Mouse (Mus musculus): ENCODE measurements around the gene Ggta1.

The Ggta1 gene

GRCm38 (mm10) chr2:35462791-35463281, at the start of gene Ggta1:
Gene Ggta1 (minus strand): TSS chr2:35463231.
- no peak for DNase-seq

GRCm38 (mm10) chr2:35512226-35512625, 49.2 kb upstream of the Ggta1 start:
- no peak for DNase-seq

GRCm38 (mm10) chr2:35510920-35511319, 47.9 kb upstream of the Ggta1 start:
- no peak for DNase-seq

GRCm38 (mm10) chr2:35509888-35510287, 46.9 kb upstream of the Ggta1 start:
- no peak for DNase-seq

GRCm38 (mm10) chr2:35509343-35509667, 46.3 kb upstream of the Ggta1 start:
- no peak for DNase-seq

- DNase-seq = no peak
Observed at GRCm38 (mm10) chr2:35508597-35509342, 45.7 kb upstream of the Ggta1 start.

- DNase-seq = no peak
Observed at GRCm38 (mm10) chr2:35507191-35507511, 44.1 kb upstream of the Ggta1 start.

GRCm38 (mm10) chr2:35506311-35507190, 43.5 kb upstream of the Ggta1 start:
- no peak for DNase-seq

GRCm38 (mm10) chr2:35505519-35506286, 42.7 kb upstream of the Ggta1 start:
- DNase-seq = no peak

- no peak for DNase-seq
Observed at GRCm38 (mm10) chr2:35504417-35504776, 41.4 kb upstream of the Ggta1 start.

GRCm38 (mm10) chr2:35503723-35504416, 40.8 kb upstream of the Ggta1 start:
- no peak for DNase-seq

- DNase-seq = no peak
Observed at GRCm38 (mm10) chr2:35503021-35503722, 40.1 kb upstream of the Ggta1 start.

- DNase-seq = no peak
Observed at GRCm38 (mm10) chr2:35502561-35502960, 39.5 kb upstream of the Ggta1 start.

- DNase-seq = no peak
Observed at GRCm38 (mm10) chr2:35499474-35499873, 36.4 kb upstream of the Ggta1 start.

- DNase-seq = no peak
Observed at GRCm38 (mm10) chr2:35498961-35499360, 35.9 kb upstream of the Ggta1 start.

- DNase-seq = no peak
Observed at GRCm38 (mm10) chr2:35497662-35498196, 34.7 kb upstream of the Ggta1 start.

- no peak for DNase-seq
Observed at GRCm38 (mm10) chr2:35496279-35497013, 33.4 kb upstream of the Ggta1 start.

GRCm38 (mm10) chr2:35495486-35496278, 32.7 kb upstream of the Ggta1 start:
- DNase-seq = no peak

- DNase-seq = no peak
Observed at GRCm38 (mm10) chr2:35493566-35493965, 30.5 kb upstream of the Ggta1 start.

GRCm38 (mm10) chr2:35491151-35491550, 28.1 kb upstream of the Ggta1 start:
- DNase-seq = no peak
